Mouse (Mus musculus) liver, adult (tissue): Measurements from ENCODE around the gene Klhl3.
A peak's percentile ranks its signal among the peaks of the same experiment; 100 is the strongest.

Experiments
- GATA4 ChIP-seq: IDR thresholded peaks from 2 replicates; pipeline ENCODE4 v1.6.1; 2014; ENCODE audit warnings: mild to moderate bottlenecking, low read length; ENCODE audit not compliant: insufficient replicate concordance

The Klhl3 gene

DNA sequence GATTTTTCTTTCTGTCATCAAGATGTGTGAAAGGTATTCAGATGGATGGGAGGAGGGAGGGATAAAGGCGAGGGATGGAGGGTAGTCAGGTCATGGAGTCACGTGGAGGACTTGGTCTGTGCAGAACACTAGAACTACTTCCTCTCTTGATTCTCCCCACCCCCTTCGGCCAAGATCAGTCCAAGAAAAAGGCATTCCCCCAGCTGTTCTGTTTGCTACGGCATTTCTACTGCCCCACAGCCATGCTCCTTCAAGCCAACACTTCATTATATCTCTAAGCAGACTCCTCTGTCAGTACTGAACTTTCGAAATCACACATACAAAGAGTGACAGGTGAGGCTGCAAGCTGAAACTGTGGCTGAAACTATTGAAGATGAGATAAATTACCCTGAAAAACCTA is 30.3 kb downstream of the Klhl3 start:
- no peak for TF ChIP-seq GATA4

DNA sequence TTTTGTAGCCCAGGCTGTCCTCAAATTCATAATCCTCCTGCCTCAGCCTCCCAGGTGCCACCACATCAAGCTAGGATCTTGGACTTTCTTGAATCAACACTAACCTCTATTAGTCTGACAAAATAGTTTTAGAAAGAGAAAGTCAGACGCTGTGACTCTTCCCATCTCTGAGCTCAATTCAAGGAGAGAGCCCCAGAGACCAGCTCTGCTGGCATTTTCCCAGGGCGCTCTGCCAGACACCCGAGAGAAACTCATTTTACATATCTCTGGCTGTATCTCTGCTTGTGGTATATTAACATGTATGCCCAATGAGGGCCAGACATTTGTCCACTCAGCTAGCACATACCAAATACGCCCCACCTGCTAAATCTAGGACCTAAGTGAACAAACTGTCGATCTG is 35.0 kb downstream of the Klhl3 start:
- no peak for TF ChIP-seq GATA4

DNA sequence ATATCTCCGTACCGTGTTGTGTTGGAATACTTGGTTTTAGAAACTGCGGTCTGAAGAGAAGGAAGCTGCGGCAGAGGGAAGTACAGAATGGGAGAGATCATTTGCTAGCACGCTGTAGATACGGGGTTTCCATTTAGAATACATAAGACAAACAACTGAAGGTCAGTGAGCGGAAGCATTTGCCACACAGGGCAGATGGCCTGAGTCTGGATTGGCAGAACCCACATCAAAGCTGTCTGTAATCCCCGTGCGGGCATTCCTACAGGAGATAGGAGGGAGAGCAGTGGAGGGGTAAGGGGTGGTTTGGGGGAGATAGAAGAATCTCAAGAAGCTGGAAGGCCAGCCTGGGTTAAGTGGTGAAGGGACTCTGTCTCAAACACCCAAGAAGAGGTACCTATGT is 38.5 kb downstream of the Klhl3 start:
- no peak for TF ChIP-seq GATA4

DNA sequence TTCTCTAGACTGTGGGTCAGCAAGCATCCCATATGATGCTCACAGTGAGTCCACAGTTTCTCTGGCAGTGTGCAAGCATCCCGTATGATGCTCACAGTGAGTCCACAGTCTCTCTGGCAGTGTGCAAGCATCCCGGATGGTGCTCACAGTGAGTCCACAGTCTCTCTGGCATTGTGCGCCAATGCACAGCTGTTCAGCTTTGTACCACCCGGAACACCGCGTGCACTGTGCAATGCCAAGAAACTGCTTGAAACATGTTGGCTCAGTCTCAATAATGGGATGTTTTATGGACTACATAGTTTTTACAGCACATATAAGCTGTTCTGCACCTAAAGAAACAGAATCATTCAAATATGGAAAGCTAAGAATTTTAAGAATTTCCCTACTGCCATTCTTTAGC is 38.9 kb downstream of the Klhl3 start:
- TF ChIP-seq GATA4: no peak

DNA sequence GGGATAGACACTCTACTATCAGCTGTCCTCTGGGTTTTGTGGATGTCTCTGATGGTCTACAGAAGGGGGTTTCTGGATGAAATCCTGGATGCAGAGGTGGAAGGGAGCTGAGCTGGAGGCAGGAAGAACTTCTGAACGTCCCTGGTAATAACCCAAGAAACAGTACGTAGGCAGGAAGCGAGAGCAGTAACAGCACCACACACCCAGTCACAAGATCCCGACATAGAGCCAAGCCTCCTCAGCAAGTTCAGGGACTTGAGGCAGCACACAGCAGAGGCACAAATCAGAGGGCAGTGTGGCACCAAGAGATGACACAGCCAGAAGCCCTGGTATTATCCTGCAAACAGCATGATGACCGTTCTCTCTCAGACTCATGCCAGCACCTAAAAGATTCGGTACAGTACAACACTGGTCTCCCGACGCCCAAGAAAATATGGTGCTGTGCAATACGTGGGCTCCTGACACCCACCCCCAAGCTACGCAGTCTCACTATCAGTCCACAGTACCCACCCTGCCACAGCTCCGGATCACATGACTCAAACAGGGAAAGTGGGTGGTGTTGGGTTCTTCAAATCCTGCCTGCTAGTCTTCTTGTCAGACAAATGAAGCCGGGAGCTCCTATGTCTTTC is 40.0 kb downstream of the Klhl3 start:
- no peak for TF ChIP-seq GATA4

DNA sequence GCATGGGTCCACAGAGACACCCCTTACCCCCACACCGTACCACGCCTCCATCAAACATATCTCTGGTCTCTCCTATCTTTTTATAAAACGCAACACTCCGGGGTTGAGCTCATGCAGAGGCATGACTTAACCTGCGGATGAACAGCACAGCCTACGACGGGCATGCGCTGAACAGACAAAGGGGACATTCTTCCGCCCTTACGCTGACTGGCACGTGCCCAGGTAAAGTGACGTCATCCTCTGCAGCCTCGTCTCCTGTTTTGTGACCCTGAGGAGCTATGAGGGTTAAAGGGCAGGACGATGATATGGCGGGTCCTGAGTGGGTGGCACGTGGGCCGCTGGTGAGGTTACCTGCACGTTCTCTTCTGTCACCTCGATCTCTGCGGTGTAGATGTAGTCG is 42.2 kb downstream of the Klhl3 start:
- no peak for TF ChIP-seq GATA4

DNA sequence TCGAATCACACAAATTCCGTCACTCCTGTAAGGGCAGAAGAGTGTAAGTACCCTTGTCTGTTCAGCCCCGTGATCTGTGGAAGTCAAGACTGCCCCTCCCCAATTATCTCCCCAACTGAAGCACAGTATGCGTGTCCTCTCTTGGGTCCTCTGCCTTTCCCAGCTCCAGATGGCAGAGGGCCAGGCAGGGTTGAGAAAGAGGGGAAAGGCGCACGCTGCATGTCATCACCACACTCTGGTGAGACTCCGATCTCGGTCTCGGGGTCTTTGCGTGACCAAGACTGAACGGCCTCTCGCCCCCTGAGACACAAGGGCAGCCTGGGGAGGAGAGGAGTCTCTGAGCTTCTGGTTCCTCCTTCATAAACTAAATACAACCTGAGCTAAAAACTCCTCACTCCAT is 42.9 kb downstream of the Klhl3 start:
- no peak for TF ChIP-seq GATA4

DNA sequence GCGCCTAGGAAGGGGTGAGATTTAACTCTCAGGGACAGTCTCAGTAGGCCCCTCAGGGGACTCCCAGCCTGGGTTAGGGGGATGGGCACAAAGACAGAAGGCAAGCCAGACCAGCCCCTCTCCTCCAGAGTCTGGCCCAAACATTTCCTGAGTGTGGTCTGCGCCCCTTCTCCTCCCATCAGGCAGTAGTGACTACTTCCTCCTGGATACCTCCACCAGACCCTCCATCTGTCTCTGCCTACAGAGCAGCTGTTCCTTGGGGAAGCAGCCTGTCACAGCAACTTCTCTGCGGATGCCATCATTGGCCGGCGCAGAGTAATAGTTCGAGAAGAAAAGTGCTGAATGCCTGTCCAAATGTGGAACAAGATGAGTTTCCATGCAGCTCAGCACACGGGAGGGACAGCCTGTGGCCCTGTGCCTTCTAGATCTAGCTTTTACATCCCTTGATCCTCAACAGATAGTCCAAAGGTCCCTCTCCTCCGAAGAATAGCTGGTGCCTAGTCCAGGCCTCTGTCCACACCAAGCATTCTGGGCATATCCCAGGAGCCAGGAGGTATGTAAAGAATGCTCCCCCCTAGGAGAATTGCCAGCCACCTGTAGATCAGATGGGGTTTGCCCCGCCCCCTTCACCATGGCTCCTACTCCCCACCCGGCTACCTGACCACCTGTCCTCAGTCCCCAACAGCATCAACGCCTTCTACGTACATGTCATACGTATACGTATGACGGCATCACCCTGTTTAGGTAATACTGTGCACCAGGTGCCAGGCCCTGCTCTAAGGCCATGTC is 44.8 kb downstream of the Klhl3 start:
- TF ChIP-seq GATA4: no peak

DNA sequence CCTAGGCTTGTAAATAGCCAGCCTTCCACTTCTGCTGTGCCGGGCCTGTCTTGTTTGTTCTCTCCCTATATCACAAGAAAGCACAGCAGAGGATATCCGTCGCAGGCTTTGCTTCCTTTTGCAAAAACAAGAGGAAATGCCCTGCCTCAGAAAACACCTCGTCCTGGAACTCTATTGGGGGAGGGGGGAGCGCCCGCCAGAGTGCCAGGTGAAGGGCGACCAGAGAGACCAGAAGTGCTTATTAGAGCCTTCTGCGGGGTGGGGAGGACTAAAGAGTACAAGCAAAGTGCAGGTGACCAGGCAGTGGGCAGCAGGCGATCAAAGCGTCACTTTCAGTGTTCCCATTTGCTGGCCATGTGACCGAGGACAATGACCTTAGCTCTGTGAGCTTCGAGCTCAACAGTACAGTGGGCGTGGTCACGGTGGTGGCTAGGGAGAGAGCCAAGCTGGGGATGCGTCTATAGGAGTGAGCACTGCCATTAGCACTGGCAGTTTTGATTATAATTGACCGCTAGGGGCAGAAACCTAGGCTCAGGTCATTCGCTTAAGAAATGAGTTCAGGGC is 45.8 kb downstream of the Klhl3 start:
- peak; percentile 21; the same call in 1 of the 2 replicates for TF ChIP-seq GATA4

DNA sequence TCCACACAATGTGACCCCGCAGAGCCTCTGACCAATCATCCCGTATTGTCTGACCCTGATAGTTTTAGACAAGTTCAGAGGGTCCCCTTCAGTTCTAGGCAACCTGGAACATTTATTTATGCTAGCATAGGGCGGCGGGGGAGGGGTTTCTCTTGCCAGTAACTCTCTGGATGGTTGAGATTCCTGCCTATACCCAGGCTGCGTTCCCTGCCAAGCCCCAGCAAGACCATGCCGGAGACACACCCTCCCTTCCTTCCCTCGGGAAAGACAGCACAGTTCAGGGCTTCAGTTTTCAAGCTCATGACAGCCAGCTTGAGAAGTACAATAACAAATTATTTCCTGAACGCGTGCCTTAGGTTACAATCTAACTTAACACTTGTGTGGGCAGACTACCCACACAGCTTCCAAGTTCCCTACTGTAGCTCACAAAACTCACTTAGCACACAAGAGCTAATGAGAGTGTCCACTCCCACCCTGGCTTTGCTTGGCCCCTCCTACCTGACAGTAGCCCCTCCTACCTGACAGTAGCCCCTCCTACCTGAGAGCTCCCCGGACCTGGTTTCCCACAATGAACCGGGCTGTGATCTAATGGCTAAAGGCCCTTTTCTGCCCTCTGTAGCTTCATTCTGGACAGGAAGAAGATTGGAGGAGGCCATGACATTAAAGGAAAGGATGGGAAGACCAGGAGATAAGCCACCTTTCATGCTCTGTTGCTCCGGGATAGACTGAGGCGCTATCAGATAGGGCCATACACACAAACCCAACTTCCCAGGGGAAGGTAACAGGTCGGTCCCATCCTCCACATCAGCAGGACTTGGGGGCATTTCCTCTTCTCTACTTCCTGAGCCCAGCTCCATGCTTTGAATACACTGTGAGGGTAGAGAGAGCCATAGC is 46.6 kb downstream of the Klhl3 start:
- TF ChIP-seq GATA4: peak; percentile 92

DNA sequence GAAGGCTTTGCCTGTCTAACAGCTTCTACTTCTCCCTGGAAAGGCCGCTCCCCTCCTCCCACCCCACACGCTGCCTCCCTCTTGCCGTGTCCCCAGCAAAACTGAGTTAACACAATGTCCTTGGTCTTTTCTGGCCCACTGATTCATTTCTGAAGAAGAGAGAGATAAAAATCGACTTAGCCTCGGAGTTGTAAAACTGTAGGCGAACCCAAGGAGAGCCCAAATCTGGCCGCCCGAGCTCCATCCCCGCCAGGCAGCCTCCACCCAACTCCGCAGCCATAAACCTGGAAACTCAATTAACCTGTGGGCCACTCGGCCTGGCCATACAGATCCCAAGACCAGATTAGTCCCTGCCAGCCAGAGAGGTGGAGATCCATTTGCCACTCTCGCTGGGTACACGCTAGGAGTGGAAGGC is 47.3 kb downstream of the Klhl3 start:
- TF ChIP-seq GATA4: no peak

DNA sequence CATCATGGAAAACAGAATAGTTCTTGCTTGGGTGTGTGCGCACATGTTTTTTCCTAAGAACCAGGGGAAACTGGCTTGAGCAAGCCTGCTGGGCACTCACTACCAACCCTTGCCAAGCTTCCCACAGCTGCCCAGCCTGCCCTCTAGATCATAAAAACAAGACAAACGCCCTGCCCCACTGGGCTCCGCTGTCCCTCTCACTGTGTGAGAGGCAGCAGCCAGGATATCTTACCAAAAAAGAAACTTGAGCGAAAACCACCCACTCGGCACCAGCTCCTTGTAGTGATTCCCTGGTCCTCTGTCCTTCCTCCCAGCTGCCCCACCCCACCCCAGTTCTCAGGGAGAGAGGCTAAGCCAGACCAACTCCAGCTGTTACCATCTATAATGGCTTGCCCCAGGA is 48.1 kb downstream of the Klhl3 start:
- TF ChIP-seq GATA4: no peak

DNA sequence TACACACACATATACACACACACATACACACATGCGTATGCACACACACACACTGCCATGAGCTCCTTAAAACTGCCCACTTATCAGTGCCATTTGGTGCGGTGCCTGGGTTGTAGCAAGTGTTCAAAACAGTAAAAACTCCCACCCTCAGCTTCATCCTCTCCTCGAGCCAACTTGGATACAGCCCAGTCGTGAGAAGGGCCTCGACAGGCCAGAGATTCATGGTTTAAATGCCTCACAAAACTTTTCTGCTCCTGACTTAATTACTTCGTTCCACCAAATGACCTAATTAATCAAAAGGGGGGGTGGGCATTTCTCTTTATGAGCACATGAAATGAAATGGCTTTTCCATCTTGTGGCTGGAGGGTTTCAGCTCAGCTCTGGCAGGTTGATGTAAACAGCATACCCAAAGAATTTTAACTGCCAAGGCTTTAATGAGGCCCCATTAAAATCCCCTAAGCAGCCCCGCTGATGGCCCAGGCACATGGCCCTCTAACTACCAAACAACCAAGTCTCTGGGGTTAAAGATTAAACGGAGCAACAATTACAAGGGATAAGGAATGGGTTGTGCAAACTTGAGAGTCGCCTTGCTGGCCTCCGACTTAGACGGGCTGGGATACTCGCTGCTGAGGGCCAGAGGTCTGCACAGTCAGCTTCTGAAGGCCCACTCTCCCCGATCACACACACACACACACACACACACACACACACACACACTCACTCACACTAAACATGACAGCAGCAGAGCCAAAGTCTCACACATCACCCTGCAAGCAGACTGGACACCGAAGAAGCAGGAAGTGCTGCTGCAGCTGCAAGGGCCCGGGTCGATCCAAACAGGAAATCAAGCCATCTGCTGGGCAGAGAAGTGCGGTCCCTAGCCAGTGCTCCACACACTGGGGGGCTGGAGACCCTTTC is 55.2 kb downstream of the Klhl3 start:
- TF ChIP-seq GATA4: peak; percentile 37; the same call in 1 of the 2 replicates

DNA sequence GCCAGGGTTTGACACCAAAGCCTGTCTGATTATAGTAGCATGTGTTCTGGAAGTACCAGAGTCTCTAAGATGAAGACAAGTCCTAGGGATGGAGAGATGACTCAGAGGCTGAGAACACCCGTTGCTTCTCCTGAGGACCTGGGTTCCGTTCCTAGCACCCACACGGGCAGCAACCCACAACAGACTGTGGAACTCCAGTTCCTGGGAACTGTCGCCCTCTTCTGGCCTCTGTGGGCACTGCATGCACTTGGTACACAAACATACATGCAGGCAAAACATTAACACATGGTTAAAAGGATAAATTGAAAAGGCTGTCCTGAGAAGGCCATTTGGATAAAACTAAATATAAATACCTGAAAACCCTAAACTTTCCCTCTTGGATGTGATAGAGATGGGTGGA is 56.8 kb downstream of the Klhl3 start:
- no peak for TF ChIP-seq GATA4

DNA sequence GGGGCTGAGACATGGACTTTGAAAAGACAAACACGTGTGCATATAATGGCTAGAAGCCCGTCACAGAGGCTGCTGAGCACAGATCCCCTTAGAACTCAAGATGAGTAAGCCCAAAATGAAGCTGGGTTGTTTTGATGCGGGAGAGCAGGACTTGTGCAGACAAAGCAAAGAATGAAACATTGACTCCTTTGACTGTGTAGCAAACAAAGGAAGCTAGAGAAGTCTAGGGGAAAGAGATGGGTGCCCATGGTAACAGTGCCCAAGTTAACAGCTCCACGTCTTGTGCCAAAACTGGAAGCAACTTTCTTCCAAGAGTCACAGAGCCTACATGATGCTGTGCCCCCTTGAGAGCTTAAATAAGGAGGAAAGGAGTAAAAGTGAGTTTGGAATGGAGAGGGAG is 59.8 kb downstream of the Klhl3 start:
- no peak for TF ChIP-seq GATA4

DNA sequence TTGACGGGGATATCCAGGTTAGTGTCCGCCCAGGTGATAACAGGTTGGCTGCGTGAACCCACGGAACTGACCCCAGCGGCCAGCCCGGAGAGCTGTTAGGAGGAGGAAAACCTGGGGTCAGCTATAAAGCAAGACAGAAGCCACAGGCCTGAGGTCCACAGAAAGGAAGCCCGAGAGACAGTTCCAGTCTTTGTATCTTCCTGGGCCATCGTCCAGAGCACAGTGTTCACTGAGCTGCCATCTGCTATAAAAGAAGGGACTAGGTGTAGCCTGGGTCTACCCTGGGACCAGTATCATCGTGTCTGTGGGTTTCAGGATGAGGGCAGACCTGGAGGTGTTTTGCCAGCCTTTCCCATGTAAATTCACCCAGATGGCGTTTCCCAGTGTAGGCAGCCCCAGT is 61.7 kb downstream of the Klhl3 start:
- TF ChIP-seq GATA4: no peak
